Comparison of ENCODE assay signal across 10 mouse cellular contexts in genomic region chr6:134620846-134621551, GRCm38 (mm10). TPM values are rescaled to one million over a fixed set of nuclear protein-coding genes. Genes with fewer than 3 reads are reported as not detected.
DNase-seq lines count a peak whose midpoint lies in the region; ATAC-seq and TF ChIP-seq lines count a peak whose summit lies in the region.
"Had no signal": no experiment of that assay in that cellular context is flagged by ENCODE, and none has a peak within 500 bp of the region (broad histone marks: within the 10 kb centered on the region; RNA-seq: fewer than 3 reads in every experiment).

No protein-coding gene starts in this region.

- H3K4me2 ChIP-seq in lung, embryonic 15.5 days = no peak overlapping the region
- H3K4me2 ChIP-seq in liver, postnatal 0 days (ENCODE audit: low read depth, low read length) = no peak overlapping the region
- H3K4me2 ChIP-seq: heart, embryonic 15.5 days; neural tube, embryonic 13.5 days had no signal

- no peaks in the 10 kb centered on the region for H3K36me3 ChIP-seq in lung, embryonic 15.5 days
- no peaks in the 10 kb centered on the region for H3K36me3 ChIP-seq in liver, postnatal 0 days (replicated peaks; ENCODE audit: insufficient read depth, low read length)
- H3K36me3 ChIP-seq: heart, embryonic 15.5 days; neural tube, embryonic 13.5 days had no signal

- TF ChIP-seq CTCF in liver, postnatal 0 days (IDR thresholded peaks at IDR 0.05; ENCODE audit: low read depth) = peak; percentile 62

- H3K4me1 ChIP-seq in lung, embryonic 15.5 days = no peaks in the 10 kb centered on the region
- H3K4me1 ChIP-seq in liver, postnatal 0 days (ENCODE audit: insufficient read depth) = no peaks in the 10 kb centered on the region
- H3K4me1 ChIP-seq: neural tube, embryonic 13.5 days had no signal

- H3K27me3 ChIP-seq in lung, embryonic 15.5 days = no peaks in the 10 kb centered on the region
- no peaks in the 10 kb centered on the region for H3K27me3 ChIP-seq in liver, postnatal 0 days (ENCODE audit: insufficient read depth, low read length)
- H3K27me3 ChIP-seq: heart, embryonic 15.5 days; neural tube, embryonic 13.5 days had no signal

- TF ChIP-seq EP300 in liver, postnatal 0 days (IDR thresholded peaks at IDR 0.05; ENCODE audit: low read depth) = no peak

- ATAC-seq in lung, embryonic 15.5 days (ENCODE audit: borderline replicate concordance, extremely low read depth, low FRiP score, low TSS enrichment) = no peak
- ATAC-seq in granulocyte monocyte progenitor cell, adult 5-6 weeks (replicated peaks; ENCODE audit: poor library complexity, severe bottlenecking) = peak; percentile 78
- no peak for ATAC-seq in liver, postnatal 0 days

- peak overlapping the region; percentile 42; the same call in 1 of the 2 replicates for H3K27ac ChIP-seq in lung, embryonic 15.5 days
- no peak overlapping the region for H3K27ac ChIP-seq in liver, postnatal 0 days (ENCODE audit: low read depth)
- H3K27ac ChIP-seq: neural tube, embryonic 13.5 days had no signal

- peak; percentile 32 for DNase-seq in adrenal gland, postnatal 14 days
- no peak for DNase-seq in adrenal gland, adult 18-20 months (ENCODE audit: low spot score in 2 of 2)
- no peak for DNase-seq in lung, postnatal 36 days
- peak; percentile 51 for DNase-seq in liver, postnatal 0 days
- peak; percentile 41 for DNase-seq in thymus, postnatal 25 days
- no peak for DNase-seq in urinary bladder, postnatal 25 days (ENCODE audit: low spot score)

- H3K4me3 ChIP-seq in lung, embryonic 15.5 days = no peak overlapping the region
- H3K4me3 ChIP-seq in liver, postnatal 0 days (ENCODE audit: low read depth, low read length) = no peak overlapping the region
- H3K4me3 ChIP-seq: heart, embryonic 15.5 days; neural tube, embryonic 13.5 days had no signal

- no peaks in the 10 kb centered on the region for H3K9me3 ChIP-seq in lung, embryonic 15.5 days
- no peaks in the 10 kb centered on the region for H3K9me3 ChIP-seq in liver, postnatal 0 days (ENCODE audit: low read length)
- H3K9me3 ChIP-seq: heart, embryonic 15.5 days; neural tube, embryonic 13.5 days had no signal

- WGBS in lung, embryonic 15.5 days = 62% methylated on average over 6 of the region's 6 CpGs
- WGBS in liver, postnatal 0 days (ENCODE audit: insufficient replicate concordance) = 71% methylated on average over 6 of the region's 6 CpGs

- H3K9ac ChIP-seq in lung, embryonic 15.5 days = no peak overlapping the region
- H3K9ac ChIP-seq in liver, postnatal 0 days (replicated peaks) = no peak overlapping the region
- H3K9ac ChIP-seq: heart, embryonic 15.5 days; neural tube, embryonic 13.5 days had no signal

RNA-seq across cellular contexts. Expression of gene Mansc1, which starts 11.3 kb away (rescaled TPM):
- total RNA-seq in adrenal gland, postnatal 14 days (2021) = 4.7 and 5.7 TPM in 2 replicates
- total RNA-seq in adrenal gland, adult 18-20 months (2021) = 1 to 10 TPM; 3.3 to 4.5 TPM
- polyA plus RNA-seq in lung, embryonic 15.5 days (2015; fragmentation: Nextera tagmentation; extraction: Ambion mirVana) = 6.1 and 7.4 TPM in 2 replicates
- 5.3 and 6.3 TPM in 2 replicates for total RNA-seq in granulocyte monocyte progenitor cell, adult 5-6 weeks (2014; fragmentation: Nextera tagmentation)
- total RNA-seq in granulocyte monocyte progenitor cell, adult 5-6 weeks (2017) = 3.5 and 5.0 TPM in 2 replicates
- polyA plus RNA-seq in liver, postnatal 0 days (2015; fragmentation: Nextera tagmentation; extraction: Ambion mirVana) = 1.6 TPM in 2 replicates

RNA-seq across cellular contexts. Expression of gene Borcs5, which starts 18.3 kb away (rescaled TPM):
- total RNA-seq in adrenal gland, postnatal 14 days (2021) = 11.9 TPM in 2 replicates
- 10 to 100 TPM; 12.2 to 13.2 TPM for total RNA-seq in adrenal gland, adult 18-20 months (2021)
- 13.4 and 15.9 TPM in 2 replicates for polyA plus RNA-seq in lung, embryonic 15.5 days (2015; fragmentation: Nextera tagmentation; extraction: Ambion mirVana)
- 13.5 and 19.0 TPM in 2 replicates for total RNA-seq in granulocyte monocyte progenitor cell, adult 5-6 weeks (2014; fragmentation: Nextera tagmentation)
- total RNA-seq in granulocyte monocyte progenitor cell, adult 5-6 weeks (2017) = 5.8 and 6.4 TPM in 2 replicates
- 8.2 and 8.3 TPM in 2 replicates for polyA plus RNA-seq in liver, postnatal 0 days (2015; fragmentation: Nextera tagmentation; extraction: Ambion mirVana)

RNA-seq across cellular contexts. Expression of gene Lrp6, which starts 54.2 kb away (rescaled TPM):
- total RNA-seq in adrenal gland, postnatal 14 days (2021) = 81.5 and 89.2 TPM in 2 replicates
- 10 to 100 TPM; 57.2 to 78.3 TPM for total RNA-seq in adrenal gland, adult 18-20 months (2021)
- 22.3 and 24.7 TPM in 2 replicates for polyA plus RNA-seq in lung, embryonic 15.5 days (2015; fragmentation: Nextera tagmentation; extraction: Ambion mirVana)
- 17.2 and 22.6 TPM in 2 replicates for total RNA-seq in granulocyte monocyte progenitor cell, adult 5-6 weeks (2014; fragmentation: Nextera tagmentation)
- total RNA-seq in granulocyte monocyte progenitor cell, adult 5-6 weeks (2017) = 31.3 and 36.1 TPM in 2 replicates
- polyA plus RNA-seq in liver, postnatal 0 days (2015; fragmentation: Nextera tagmentation; extraction: Ambion mirVana) = 10.1 and 10.7 TPM in 2 replicates

Comparison
In these comparisons a context has a peak if more than half of its experiments do, and no peak if none do; other contexts are left out.
1. DNase-seq: peak in adrenal gland, postnatal 14 days (single experiment), liver, postnatal 0 days (single experiment) and thymus, postnatal 25 days (single experiment); none in adrenal gland, adult 18-20 months (0 of 2), lung, postnatal 36 days (single experiment) and urinary bladder, postnatal 25 days (single experiment).